Mouse (Mus musculus): ENCODE data around the gene Procr.

Gene Procr

GRCm38 (mm10) chr2:155798613-155799012, 47.7 kb downstream of the Procr start:
- in situ Hi-C loops (cut with MboI, MseI), result no loop called here

GRCm38 (mm10) chr2:155802761-155803160, 51.8 kb downstream of the Procr start:
- in situ Hi-C loops (cut with MboI, MseI), result no loop called here

GRCm38 (mm10) chr2:155804053-155804452, 53.1 kb downstream of the Procr start:
- in situ Hi-C loops (cut with MboI, MseI), result no loop called here
